23 mouse cellular contexts compared by ENCODE assay signal in genomic region chr19:29228989-29229388, GRCm38 (mm10).
"Had no signal": no experiment of that assay in that cellular context is flagged by ENCODE, and none has a peak within 500 bp of the region (broad histone marks: within the 10 kb centered on the region; RNA-seq: fewer than 3 reads in every experiment).

No protein-coding gene starts in this region.

- H3K9me3 ChIP-seq: heart, embryonic 10.5 days; heart, embryonic 12.5 days; hindbrain, embryonic 10.5 days; hindbrain, embryonic 12.5 days; kidney, embryonic 15.5 days; limb, embryonic 13.5 days; limb, embryonic 15.5 days; liver, embryonic 12.5 days had no signal

- H3K9ac ChIP-seq: heart, embryonic 12.5 days; hindbrain, embryonic 12.5 days; hindbrain, embryonic 14.5 days; kidney, embryonic 15.5 days; limb, embryonic 13.5 days; limb, embryonic 15.5 days; liver, embryonic 12.5 days had no signal

- H3K27ac ChIP-seq: gastrocnemius, adult 2 months; heart, embryonic 10.5 days; hindbrain, embryonic 10.5 days; hindbrain, embryonic 12.5 days; hindbrain, embryonic 14.5 days; kidney, embryonic 15.5 days; limb, embryonic 13.5 days; limb, embryonic 15.5 days; liver, embryonic 12.5 days had no signal

- H3K36me3 ChIP-seq: heart, embryonic 10.5 days; heart, embryonic 12.5 days; hindbrain, embryonic 10.5 days; hindbrain, embryonic 12.5 days; kidney, embryonic 15.5 days; limb, embryonic 13.5 days; limb, embryonic 15.5 days; liver, embryonic 12.5 days had no signal

- DNase-seq: gastrocnemius, adult 2 months; gastrocnemius, postnatal 10 days; gastrocnemius, postnatal 25 days; heart, adult 18-20 months; heart, postnatal 10 days; heart, postnatal 4 days; kidney, adult 11 months; kidney, adult 2 months; kidney, adult 9 months; kidney, postnatal 14 days; kidney, postnatal 36 days; layer of hippocampus, adult 9-11 months; layer of hippocampus, postnatal 36 days; left cerebral cortex, postnatal 4 days had no signal

- H3K27me3 ChIP-seq: heart, embryonic 12.5 days; hindbrain, embryonic 12.5 days; limb, embryonic 13.5 days; limb, embryonic 15.5 days; liver, embryonic 12.5 days had no signal

- H3K4me1 ChIP-seq: heart, embryonic 10.5 days; heart, embryonic 12.5 days; kidney, embryonic 15.5 days; limb, embryonic 13.5 days; limb, embryonic 15.5 days had no signal

- H3K4me3 ChIP-seq: gastrocnemius, adult 2 months; heart, embryonic 10.5 days; heart, embryonic 12.5 days; hindbrain, embryonic 10.5 days; hindbrain, embryonic 12.5 days; kidney, embryonic 15.5 days; limb, embryonic 13.5 days; limb, embryonic 15.5 days; liver, embryonic 12.5 days had no signal
